Mouse (Mus musculus): ENCODE data around the gene Ms4a6b. TPM values are rescaled to one million over a fixed set of nuclear protein-coding genes. Genes with fewer than 3 reads are reported as not detected.
"Not testable (repeated sequence)": the region's sequence is repeated elsewhere in the genome, so short reads cannot be mapped to it uniquely, and the experiment has no call there.

Gene Ms4a6b
- total RNA-seq, 2 experiments from 2014 or later: 1.7 to 2.9 TPM

DNA sequence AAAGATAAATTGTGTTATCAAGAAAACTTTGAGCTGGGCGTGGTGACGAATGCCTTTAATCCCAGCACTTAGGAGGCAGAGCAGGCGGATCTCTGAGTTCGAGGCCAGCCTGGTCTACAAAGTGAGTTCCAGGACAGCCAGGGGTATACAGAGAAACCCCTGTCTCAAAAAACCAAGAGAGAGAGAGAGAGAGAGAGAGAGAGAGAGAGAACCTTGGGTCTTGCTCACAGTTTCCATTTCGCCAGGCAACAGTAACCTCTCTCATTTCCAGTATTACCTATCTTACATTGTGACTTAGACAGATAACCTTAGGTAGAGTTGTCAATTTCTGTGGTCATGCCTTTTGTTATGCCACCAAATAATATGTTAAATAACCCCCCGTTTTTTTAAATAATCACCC, 20.0 kb upstream of the Ms4a6b start:
- DNase-seq (ENCODE audit: extremely low spot score in 1 of 2, low spot score in 2 of 2): no peak
- no peak overlapping the region for H3K4me3 ChIP-seq
- no peak overlapping the region for H3K27ac ChIP-seq
- no peak for TF ChIP-seq CTCF (IDR thresholded peaks at IDR 0.05)
- intact Hi-C loops (cut with DNase I): no loop called here

DNA sequence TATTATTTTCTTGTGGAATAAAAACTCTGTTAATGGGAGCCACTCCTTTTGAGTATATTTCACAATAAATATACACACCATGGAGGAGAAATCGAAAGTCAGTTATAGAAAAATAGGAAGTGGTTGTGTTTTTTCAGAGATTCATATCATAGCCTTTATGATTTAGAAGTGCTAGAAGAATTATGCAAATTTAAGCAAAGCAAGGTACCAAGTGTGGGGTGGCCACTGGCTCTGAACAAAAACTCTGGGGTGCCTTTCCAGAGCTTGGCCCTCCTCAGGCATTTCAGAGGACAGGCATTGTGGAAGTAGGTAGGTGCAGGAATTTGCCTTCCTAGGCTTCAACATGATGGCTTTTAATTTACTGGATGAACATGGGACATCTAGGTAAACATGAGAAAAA, 19.0 kb upstream of the Ms4a6b start:
- H3K4me3 ChIP-seq; intact Hi-C loops (cut with DNase I); H3K27ac ChIP-seq; DNase-seq (ENCODE audit: extremely low spot score in 1 of 2, low spot score in 2 of 2): not testable (repeated sequence)

DNA sequence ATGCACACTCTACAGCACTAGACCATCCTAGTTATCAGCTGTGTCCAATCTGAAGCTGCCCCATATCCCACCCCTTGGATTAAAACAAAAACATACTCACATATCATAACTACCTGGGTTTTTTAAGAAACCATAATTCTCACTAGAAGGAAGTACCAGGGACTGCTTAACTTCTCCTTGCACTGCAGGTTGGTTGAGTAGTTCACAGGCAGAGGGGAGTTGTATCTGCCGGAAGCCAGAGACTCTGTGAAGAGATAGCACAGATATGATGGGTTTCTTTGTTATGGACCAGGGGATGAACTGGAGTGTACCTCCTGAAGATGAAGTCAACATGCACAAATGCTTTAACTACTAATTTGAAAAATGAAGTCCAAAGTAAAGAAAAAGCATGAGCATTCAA, 15.5 kb upstream of the Ms4a6b start:
- no peak overlapping the region for H3K27ac ChIP-seq
- no peak for TF ChIP-seq CTCF (IDR thresholded peaks at IDR 0.05)
- intact Hi-C loops (cut with DNase I): loop anchor here (5.0 kb wide), 1 partner anchor 47 kb away; no protein-coding TSS in a partner anchor
- H3K4me3 ChIP-seq: no peak overlapping the region
- no peak for DNase-seq (ENCODE audit: extremely low spot score in 1 of 2, low spot score in 2 of 2)

DNA sequence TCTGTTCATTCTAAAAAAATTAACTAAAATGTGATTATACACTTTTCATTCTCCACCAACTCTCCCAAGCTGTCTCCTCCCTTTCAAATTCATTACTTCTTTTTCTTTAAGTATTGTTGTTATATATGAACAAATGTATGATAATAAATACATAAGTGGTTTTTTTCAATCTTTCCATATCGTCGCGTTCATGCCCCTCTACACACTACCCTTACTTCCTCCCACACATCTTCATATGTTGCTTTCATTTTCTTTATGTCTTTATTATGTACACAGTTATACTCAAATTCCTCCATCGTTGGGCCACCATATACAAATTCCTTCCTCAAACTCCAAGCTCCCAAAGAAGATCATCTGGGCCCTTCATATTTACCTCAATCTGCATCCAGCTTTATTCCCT, 15.0 kb upstream of the Ms4a6b start:
- H3K27ac ChIP-seq: no peak overlapping the region
- intact Hi-C loops (cut with DNase I): loop anchor here (5.0 kb wide), 1 partner anchor 46 kb away; no protein-coding TSS in a partner anchor
- no peak for TF ChIP-seq CTCF (IDR thresholded peaks at IDR 0.05)
- H3K4me3 ChIP-seq: no peak overlapping the region
- DNase-seq (ENCODE audit: extremely low spot score in 1 of 2, low spot score in 2 of 2): no peak

DNA sequence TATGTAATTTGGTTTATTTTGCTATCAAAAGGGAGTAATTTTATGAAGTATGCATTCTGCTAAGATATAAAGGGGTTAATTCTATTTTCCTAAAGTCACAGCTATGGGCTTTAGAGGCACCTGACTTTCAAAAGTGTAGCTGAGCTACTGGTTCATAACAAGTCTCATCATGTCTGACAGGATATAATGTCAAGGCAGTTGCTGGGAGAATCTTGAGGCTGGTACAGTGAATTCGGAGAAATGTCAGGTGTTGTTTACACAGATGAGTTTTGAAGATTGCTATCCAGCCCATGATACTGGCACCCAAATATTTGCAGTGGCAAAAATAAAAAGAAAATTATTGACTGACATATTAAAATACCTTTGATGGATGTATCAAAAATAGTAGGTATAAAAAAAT, 11.5 kb upstream of the Ms4a6b start:
- Histone ChIP-seq H3K4me3 (no peak overlapping the region), H3K27ac (no peak overlapping the region)
- intact Hi-C loops (cut with DNase I): loop anchor here (5.0 kb wide), 1 partner anchor 42 kb away; no protein-coding TSS in a partner anchor
- DNase-seq (ENCODE audit: extremely low spot score in 1 of 2, low spot score in 2 of 2): no peak
- no peak for TF ChIP-seq CTCF (IDR thresholded peaks at IDR 0.05)

DNA sequence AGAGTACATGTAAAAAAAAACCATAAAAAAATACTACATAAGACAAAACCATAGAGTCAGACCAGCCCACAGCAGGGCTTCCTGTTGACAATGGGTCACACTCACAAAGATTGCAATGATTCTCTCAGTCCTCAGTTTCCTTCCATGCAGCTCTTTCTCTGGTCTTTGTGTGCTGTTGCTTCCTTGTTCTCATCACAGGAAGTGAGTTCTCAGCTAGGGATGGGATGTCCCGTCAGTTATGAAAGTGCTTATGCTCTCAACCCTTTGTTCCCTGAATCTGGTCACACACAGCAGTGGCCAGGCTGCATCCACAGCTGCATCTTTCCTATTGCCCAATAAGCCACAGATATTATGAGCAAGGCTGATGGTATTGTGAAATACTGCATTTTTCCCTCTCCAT, 2.9 kb upstream of the Ms4a6b start:
- no peak for DNase-seq (ENCODE audit: extremely low spot score in 1 of 2, low spot score in 2 of 2)
- intact Hi-C loops (cut with DNase I): no loop called here
- no peak for TF ChIP-seq CTCF (IDR thresholded peaks at IDR 0.05)
- Histone ChIP-seq H3K27ac (no peak overlapping the region), H3K4me3 (no peak overlapping the region)

DNA sequence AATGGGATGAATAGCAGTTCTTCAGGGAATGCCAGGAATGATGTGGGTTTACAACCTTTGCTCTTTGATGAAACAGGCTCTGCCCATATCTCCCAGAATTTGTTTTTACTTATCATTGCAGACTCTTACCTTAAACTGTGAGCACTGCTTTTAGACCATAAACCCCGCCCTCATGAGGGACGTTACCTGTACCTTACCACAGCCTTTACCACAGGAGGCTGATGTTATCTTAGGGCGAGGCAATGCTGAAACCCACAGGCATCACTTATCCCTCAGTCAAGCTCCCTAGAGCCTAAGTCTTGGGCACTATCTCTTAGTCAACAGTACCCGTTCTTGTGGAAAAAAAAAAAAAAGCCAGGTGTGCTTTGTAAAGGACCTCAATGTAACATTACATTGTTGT, 533 bp downstream of the Ms4a6b start:
- DNase-seq (ENCODE audit: extremely low spot score in 1 of 2, low spot score in 2 of 2): no peak
- Histone ChIP-seq H3K27ac (no peak overlapping the region), H3K4me3 (no peak overlapping the region)
- intact Hi-C loops (cut with DNase I): no loop called here
- TF ChIP-seq CTCF (IDR thresholded peaks at IDR 0.05): no peak

DNA sequence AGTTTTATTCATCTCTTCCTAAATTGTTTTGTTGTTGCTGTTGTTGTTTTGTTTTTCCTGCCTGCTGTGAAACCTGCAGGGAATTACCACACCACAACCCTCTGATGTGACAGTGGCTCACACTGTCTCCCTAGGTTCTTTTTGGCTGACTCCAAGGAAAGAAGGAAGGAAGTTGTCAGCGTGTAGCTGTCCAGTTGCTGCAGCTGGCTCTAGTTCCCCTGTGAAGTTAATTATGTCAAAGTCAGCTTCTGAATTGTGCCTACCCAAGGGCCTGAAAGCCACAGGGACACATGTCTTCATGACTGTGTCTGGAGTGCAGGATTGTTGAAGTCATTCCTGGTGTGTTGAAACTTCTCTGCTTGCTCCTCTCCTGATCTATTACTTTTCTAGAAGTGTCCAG, 1.1 kb downstream of the Ms4a6b start:
- intact Hi-C loops (cut with DNase I); DNase-seq (ENCODE audit: extremely low spot score in 1 of 2, low spot score in 2 of 2); H3K4me3 ChIP-seq; H3K27ac ChIP-seq: not testable (repeated sequence)

DNA sequence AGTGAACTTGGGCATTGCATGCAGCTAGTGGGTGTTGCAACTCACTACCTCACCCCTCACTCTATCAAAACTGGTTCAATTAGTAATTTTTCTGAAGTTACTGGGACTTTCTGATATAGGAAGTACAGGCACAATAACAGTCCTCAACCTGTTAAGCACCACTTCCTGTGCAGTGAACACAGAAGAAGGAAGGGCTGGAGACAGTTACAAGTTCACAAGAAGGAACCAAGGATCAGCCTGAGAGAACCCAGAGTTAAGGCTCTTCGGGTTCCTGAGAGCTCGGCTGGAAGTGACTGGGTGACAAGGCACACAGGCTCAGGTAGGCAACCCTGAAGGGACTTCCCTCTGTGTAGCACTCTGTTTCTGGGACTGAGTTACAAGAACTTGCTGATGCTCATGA, 2.0 kb downstream of the Ms4a6b start:
- H3K27ac ChIP-seq; H3K4me3 ChIP-seq; intact Hi-C loops (cut with DNase I); DNase-seq (ENCODE audit: extremely low spot score in 1 of 2, low spot score in 2 of 2): not testable (repeated sequence)

DNA sequence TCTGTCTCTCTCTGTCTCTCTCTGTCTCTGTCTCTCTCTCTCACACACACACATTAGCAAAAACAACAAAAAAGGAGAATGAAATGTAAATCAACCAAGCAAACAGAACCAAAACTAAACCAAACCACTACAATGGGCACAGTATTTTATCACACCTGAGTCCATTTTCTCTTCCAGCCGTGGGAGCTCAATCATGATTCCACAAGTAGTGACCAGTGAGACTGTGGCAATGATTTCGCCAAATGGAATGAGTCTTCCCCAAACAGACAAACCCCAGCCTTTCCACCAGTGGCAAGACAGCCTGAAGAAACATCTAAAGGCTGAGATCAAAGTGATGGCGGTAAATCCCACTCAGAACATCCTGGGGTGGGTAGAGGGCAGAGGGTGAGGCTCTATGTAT, 3.8 kb downstream of the Ms4a6b start:
- TF ChIP-seq CTCF (IDR thresholded peaks at IDR 0.05): no peak
- Histone ChIP-seq H3K4me3 (no peak overlapping the region), H3K27ac (no peak overlapping the region)
- no peak for DNase-seq (ENCODE audit: extremely low spot score in 1 of 2, low spot score in 2 of 2)
- intact Hi-C loops (cut with DNase I): no loop called here

DNA sequence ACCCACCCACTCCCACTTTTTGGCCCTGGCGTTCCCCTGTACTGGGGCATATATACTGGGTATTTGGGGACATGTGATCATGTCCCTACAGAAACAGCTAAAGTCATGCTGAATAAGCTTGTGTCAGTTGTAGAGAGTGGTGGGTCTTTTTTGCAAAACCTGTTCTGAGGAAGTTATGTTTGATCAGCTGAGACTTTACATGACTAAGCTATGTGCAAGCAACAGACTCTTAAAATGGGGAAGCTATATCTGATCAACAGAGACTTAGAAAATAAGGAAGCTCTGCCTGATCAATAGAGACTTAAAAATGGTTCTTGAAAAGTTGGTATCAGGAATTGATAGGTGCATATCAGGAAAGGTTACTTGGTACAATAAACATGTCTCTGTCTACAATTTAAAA, 17.1 kb downstream of the Ms4a6b start:
- DNase-seq (ENCODE audit: extremely low spot score in 1 of 2, low spot score in 2 of 2): no peak
- intact Hi-C loops (cut with DNase I): no loop called here
- TF ChIP-seq CTCF (IDR thresholded peaks at IDR 0.05): no peak
- H3K27ac ChIP-seq: no peak overlapping the region
- no peak overlapping the region for H3K4me3 ChIP-seq

DNA sequence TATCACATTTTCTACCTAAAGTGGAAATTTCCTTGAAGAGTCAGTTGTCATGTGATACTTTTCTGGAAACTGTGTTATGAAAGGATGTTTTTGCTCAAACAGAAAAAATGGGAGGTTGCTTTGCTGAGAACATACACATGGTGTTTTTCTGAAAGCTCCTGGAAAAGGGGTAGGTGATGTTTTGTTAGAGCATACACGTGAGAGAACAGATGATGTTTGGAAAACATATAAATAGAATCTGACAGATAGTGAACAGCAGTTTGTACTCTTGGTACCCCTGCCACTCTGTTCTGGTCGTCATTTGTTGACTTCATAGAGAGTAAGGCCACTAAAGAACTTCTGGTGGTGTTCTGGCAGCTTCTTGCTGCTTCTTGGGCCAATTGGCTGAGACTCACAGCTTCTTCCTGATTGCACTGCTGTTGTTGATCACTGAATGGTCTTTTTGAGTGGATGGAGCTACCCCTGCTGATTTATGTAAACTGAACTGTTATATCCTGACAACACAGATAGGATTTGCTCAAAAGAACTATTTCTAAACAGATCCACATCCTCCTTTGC, 17.7 kb downstream of the Ms4a6b start:
- H3K27ac ChIP-seq: no peak overlapping the region
- intact Hi-C loops (cut with DNase I): no loop called here
- no peak for DNase-seq (ENCODE audit: extremely low spot score in 1 of 2, low spot score in 2 of 2)
- no peak overlapping the region for H3K4me3 ChIP-seq
- TF ChIP-seq CTCF (IDR thresholded peaks at IDR 0.05): no peak

DNA sequence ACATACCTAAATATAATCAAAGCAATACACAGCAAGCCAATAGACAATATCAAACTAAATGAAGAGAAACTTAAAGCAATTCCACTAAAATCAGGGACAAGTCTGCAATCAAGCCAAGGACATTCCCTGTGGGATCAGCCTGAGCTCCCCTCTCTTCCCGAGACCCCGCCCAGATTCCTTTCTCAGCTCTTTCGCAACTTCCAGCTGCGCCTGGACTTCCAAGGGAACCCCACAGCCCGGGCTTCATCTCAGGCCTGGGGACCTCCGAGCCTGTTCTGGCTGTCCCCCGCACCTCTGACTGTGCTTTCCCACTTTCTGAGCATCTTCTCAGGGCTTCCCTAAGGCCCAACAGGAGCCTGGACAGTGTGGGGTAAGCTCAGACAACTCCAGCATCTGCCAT, 20.3 kb downstream of the Ms4a6b start, which contains the start of gene Ms4a4d:
Ms4a4d (plus strand) TSS at position 209 of the 400 bp plus-strand sequence.
- Histone ChIP-seq H3K27ac (no peak within 1 kb of the TSS), H3K4me3 (no peak within 1 kb of the TSS)
- intact Hi-C loops (cut with DNase I): no loop called here
- no peak for DNase-seq (ENCODE audit: extremely low spot score in 1 of 2, low spot score in 2 of 2)
- no peak for TF ChIP-seq CTCF (IDR thresholded peaks at IDR 0.05)
